Mouse (Mus musculus): ENCODE measurements around the gene Golm1. TPM values are rescaled to one million over a fixed set of nuclear protein-coding genes. Genes with fewer than 3 reads are reported as not detected.

Gene Golm1
- polyA plus RNA-seq, 1 experiment from 2014 or later, result 109 TPM

Other genes starting within 250 kb of the Golm1 start
- 24.5 and 28.2 TPM in 2 replicates for gene Agtpbp1, start 90.6 kb downstream of the Golm1 start, polyA plus RNA-seq (2016; fragmentation: Nextera tagmentation; extraction: Ambion mirVana)
- 151 and 157 TPM in 2 replicates for gene Naa35, start 90.6 kb downstream of the Golm1 start, polyA plus RNA-seq (2016; fragmentation: Nextera tagmentation; extraction: Ambion mirVana)
- not detected in 2 replicates for gene 4921517D22Rik, start 18.3 kb upstream of the Golm1 start, polyA plus RNA-seq (2016; fragmentation: Nextera tagmentation; extraction: Ambion mirVana)
- gene Spata31d1a, start 34.5 kb upstream of the Golm1 start, polyA plus RNA-seq (2016; fragmentation: Nextera tagmentation; extraction: Ambion mirVana), result 0.17 and 0.28 TPM in 2 replicates
- not detected in 2 replicates for gene Spata31d1b, start 36.5 kb upstream of the Golm1 start, polyA plus RNA-seq (2016; fragmentation: Nextera tagmentation; extraction: Ambion mirVana)
- gene Spata31d1d, start 55.9 kb upstream of the Golm1 start, polyA plus RNA-seq (2016; fragmentation: Nextera tagmentation; extraction: Ambion mirVana), result not detected in 2 replicates
- 0.05 TPM in 1 of 2 replicates, not detected in the other for gene 1700014D04Rik, start 70.9 kb upstream of the Golm1 start, polyA plus RNA-seq (2016; fragmentation: Nextera tagmentation; extraction: Ambion mirVana)
- gene Isca1, start 94.0 kb upstream of the Golm1 start, polyA plus RNA-seq (2016; fragmentation: Nextera tagmentation; extraction: Ambion mirVana), result 111 and 113 TPM in 2 replicates
- not detected in 2 replicates for gene Gm49354, start 106.4 kb upstream of the Golm1 start, polyA plus RNA-seq (2016; fragmentation: Nextera tagmentation; extraction: Ambion mirVana)
- gene Tut7, start 147.3 kb upstream of the Golm1 start, polyA plus RNA-seq (2016; fragmentation: Nextera tagmentation; extraction: Ambion mirVana), result 63.8 and 64.2 TPM in 2 replicates